Mouse (Mus musculus) CH12.LX (cell line): ENCODE data around the gene Smim1.

ENCODE experiments used
- CHD1 ChIP-seq: IDR thresholded peaks from 2 replicates; pipeline ENCODE4 v1.6.1; 2012; ENCODE audit warnings: low read depth, low read length, improper control_type of control experiment, inconsistent platforms
- CHD2 ChIP-seq: IDR thresholded peaks from 2 replicates; pipeline ENCODE4 v1.6.1; 2011; ENCODE audit warnings: low read length, improper control_type of control experiment
- CTCF ChIP-seq, 2 experiments: IDR thresholded peaks in 1 of 2; conservative IDR thresholded peaks in 1 of 2; 2 replicates each; pipeline ENCODE4 v1.5.1; 2011 to 2012; ENCODE audit warnings: low read depth in 2 of 2, low read length in 2 of 2, improper control_type of control experiment in 1 of 2, inconsistent platforms in 1 of 2, mild to moderate bottlenecking in 1 of 2, moderate library complexity in 1 of 2
- E2F4 ChIP-seq: IDR thresholded peaks from 2 replicates; pipeline ENCODE4 v1.6.1; 2011; ENCODE audit warnings: low read depth, low read length, improper control_type of control experiment; ENCODE audit not compliant: insufficient replicate concordance
- ELF1 ChIP-seq: IDR thresholded peaks from 2 replicates; pipeline ENCODE4 v1.6.1; 2014; ENCODE audit warnings: low read depth, mild to moderate bottlenecking, inconsistent platforms, low read length, improper control_type of control experiment
- EP300 ChIP-seq: IDR thresholded peaks from 2 replicates; pipeline ENCODE4 v1.6.1; 2011; ENCODE audit warnings: low read length, improper control_type of control experiment
- JUND ChIP-seq: conservative IDR thresholded peaks from 2 replicates; pipeline ENCODE4 v1.6.1; 2011; ENCODE audit warnings: low read depth, low read length, improper control_type of control experiment
- MAX ChIP-seq: IDR thresholded peaks from 2 replicates; pipeline ENCODE4 v1.6.1; 2011; ENCODE audit warnings: low read length, improper control_type of control experiment
- POLR2AphosphoS2 ChIP-seq: IDR thresholded peaks from 2 replicates; pipeline ENCODE4 v1.6.1; 2011; ENCODE audit warnings: low read depth, low read length, improper control_type of control experiment
- RCOR1 ChIP-seq: conservative IDR thresholded peaks from 2 replicates; pipeline ENCODE4 v1.6.1; 2012; ENCODE audit warnings: low read depth, mild to moderate bottlenecking, inconsistent platforms, low read length, improper control_type of control experiment
- USF1 ChIP-seq: IDR thresholded peaks from 2 replicates; pipeline ENCODE4 v1.6.1; 2014; ENCODE audit warnings: low read depth, mild to moderate bottlenecking, inconsistent platforms, low read length, improper control_type of control experiment
- ZKSCAN1 ChIP-seq: IDR thresholded peaks from 2 replicates; pipeline ENCODE4 v1.6.1; 2012; ENCODE audit warnings: low read depth, inconsistent platforms, low read length, improper control_type of control experiment, borderline replicate concordance

DNA sequence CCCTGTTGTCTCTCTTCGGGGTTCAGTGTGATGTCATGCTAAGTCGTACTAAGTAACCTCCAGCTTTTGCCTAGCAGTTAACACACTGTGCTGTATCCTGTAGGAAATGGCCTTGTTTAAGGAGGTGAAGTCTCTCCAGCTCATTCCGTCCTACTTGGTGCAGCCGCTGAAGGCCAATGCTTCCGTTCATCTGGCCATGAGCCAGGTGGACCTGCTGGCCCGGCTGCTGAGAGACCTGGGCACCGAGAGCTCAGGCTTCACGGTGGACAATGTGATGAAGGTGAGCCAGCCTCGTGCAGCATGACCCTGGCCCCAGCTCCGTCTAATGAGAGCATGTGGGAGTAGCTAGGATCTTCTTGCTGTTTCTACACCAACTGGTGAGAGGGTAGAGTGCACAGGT lies 33.3 kb downstream of the Smim1 start:
- no peak for TF ChIP-seq POLR2AphosphoS2
- TF ChIP-seq ZKSCAN1: no peak
- no peak for TF ChIP-seq EP300
- TF ChIP-seq CTCF (conservative IDR thresholded peaks at IDR 0.05 in 1 of 2, IDR thresholded peaks at IDR 0.05 in 1 of 2; ENCODE audit: low read depth in 2 of 2, low read length in 2 of 2): no peak
- TF ChIP-seq MAX: no peak
- no peak for TF ChIP-seq RCOR1
- TF ChIP-seq USF1: no peak
- TF ChIP-seq CHD1: no peak
- no peak for TF ChIP-seq CHD2
- TF ChIP-seq ELF1: no peak
- TF ChIP-seq JUND: no peak
- TF ChIP-seq E2F4: no peak
